Mouse (Mus musculus): ENCODE measurements at regions not wholly inside any gene's neighbourhood (a gene's known extent, or its start where the extent isn't known, plus 50 kb on each side); places are given as distances from the start of the nearest gene placed in this dataset.

- no peak for DNase-seq
Observed at GRCm38 (mm10) chr12:28176016-28176415, 376.2 kb downstream of the Dcdc2c start.

DNA sequence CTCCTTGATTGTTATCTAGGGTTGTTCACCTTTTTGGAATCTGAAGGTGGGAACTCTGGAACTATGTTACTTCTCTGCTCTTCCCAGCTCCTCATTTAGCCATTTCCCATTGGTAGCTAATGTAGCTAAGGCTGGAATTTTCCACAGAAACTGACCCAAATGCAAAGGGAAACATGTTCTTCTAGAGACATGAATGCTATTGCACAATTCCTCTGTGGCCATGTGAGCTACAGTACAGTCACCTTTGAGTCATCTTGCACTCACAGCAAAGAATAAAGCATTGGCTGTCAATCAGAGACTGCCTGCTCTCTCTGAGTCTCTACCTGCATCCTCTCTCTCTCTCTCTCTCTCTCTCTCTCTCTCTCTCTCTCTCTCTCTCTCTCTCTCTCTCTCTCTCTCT is 378.1 kb downstream of the Dcdc2c start:
- DNase-seq: no peak

GRCm38 (mm10) chr12:28158786-28159185 is 393.4 kb downstream of the Dcdc2c start:
- DNase-seq: no peak

DNA sequence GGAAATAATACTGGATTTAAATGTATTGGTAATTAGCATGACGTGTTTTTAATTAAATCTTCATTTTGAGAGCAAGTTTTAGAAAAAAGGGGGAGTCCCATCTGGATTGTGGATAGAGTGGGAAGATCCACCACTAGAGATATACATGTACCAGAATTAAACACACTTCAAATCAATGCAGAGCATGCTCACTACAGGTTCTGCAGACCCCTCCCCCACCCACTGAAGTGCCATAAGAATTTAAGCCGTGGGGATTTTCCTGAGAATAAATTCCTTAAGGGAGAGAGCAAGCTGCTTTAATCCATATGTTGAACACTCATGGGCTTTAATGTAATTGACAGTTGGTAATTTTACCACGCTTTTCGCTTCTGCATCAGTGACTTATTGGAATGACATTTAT is 401.4 kb downstream of the Dcdc2c start:
- DNase-seq: no peak

DNA sequence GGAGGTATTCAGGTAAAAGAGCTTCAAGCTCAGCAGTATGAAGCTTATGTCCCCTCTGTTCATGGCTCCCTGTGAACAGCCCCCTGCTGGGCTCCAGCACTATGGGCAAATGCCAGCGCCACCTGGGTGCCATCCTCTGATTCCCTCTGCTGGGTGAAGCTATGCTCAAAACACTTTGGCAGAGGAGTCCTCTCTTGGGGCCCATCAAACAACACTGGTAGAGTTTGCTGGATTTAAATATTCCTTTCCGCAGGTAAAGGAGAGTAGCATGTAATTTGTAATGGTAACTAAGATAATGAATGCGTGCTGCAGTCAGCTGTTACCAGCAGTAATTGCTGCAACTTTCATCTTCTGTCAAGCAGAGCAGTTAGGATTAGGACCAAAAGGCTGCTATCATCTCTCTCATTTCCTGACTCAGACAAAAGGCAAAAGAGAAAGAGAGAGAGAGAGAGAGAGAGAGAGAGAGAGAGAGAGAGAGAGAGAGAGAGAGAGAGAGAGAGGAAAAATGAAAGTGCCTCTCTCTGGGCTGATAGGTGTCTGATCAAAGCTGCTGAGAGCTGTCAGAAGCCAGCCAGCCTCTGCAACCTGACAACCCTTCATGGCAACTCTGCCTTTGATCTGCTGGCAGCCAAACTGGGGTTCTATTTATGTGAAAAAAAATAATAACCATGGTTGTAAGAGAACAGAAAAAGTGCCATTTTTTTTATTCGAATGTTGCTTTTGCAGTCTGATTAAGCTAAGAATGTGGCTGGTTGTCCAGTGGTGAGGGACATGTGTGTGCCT is 416.2 kb downstream of the Dcdc2c start:
- DNase-seq: no peak

DNA sequence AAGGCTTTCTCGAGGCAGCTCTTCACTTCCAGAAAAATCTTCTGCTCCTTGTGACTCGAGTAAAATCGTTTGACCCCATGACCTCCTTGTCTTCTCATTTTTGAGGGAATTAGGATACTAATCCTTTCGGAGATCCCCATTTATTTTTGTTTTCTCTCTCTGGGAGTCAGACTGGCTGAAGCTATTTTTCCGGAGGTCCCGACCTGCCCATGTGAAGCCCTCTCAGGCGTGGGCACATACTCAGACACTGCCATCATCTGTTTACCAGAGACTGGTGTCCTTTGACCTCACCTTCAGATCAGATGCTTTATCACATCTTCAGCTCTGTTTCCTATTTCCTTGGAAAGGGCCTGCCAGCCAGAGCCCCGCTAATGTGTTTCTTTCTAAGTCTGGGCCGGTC is 429.4 kb downstream of the Dcdc2c start:
- DNase-seq: no peak

DNA sequence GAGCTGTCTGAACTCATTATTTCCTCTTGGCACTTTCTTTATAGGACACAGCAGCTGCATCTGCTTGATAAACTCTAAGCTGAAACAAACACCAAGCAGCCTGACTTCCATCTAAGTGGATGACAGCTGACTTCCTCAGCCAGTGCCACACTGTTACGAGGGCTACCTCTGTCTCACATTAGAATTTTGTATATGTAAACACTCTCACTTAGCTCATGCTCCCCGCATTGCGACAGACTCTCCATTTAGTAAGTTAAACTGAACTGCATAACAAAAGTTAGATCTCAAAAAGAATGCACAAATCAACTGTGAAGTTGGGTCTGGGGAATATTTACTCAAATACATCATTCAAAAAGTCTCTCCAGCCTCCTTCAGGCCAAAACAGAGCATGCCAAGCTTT is 432.1 kb downstream of the Dcdc2c start:
- no peak for DNase-seq

- DNase-seq: no peak
Observed at GRCm38 (mm10) chr12:28090673-28091072, 461.5 kb downstream of the Dcdc2c start.

DNA sequence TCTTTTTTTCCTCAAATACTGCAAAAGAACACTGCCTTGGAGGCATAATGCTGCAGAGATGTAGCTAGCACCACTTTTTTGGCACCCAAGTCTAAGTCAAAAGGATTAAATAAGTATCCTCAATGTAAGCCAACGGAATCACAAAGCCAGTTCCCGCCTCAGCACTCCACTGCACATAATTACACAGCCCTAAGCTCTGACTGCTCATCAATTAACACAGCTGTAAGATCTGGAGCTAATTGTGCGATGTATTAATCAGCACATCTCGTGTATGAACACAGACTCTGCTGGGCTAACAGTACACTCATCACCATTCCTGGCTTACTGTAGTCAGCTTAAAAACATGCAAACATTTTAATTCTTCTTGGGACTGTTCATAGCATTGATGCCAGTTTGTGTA is 466.7 kb downstream of the Dcdc2c start:
- DNase-seq: no peak

DNA sequence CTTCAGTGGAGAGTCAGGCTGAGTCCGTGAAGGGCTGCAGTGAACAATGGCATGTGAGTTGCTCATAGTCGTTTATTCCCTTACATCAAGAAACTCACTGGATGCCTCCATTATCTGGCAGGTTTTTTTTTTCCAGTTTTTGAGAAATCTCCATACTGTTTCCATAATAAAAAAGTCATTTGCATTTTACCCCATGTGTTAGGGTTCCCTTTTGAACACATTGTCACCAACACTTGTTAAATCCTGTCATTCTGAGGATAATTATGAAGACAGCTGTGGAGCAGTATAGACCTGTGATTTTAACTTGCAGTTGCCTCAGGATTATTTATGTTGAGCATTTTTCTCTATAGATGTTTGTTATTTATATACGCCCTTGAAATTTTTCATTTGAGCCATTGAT is 475.6 kb downstream of the Dcdc2c start:
- DNase-seq: no peak

- no peak for DNase-seq
Observed at GRCm38 (mm10) chr12:28068584-28068983, 483.6 kb downstream of the Dcdc2c start.

DNA sequence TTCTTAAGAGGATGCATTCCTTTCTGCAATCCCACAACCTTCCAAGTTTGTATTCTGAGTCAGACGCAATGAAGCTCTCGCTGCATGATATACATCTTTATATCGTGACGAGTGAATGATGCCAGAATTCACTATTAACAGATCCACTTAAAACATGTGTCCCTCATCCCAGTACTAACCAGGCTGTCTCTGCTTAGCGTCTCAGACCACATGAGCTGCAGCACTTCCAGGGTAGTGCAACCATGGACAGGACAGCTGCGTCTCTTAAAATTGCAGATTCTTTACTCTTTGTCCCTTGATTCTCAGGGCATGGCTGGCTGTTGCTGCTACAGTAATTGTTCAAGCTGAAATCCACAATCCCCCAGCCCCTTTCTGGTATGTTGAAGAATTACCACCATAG is 491.9 kb downstream of the Dcdc2c start:
- DNase-seq: no peak

DNA sequence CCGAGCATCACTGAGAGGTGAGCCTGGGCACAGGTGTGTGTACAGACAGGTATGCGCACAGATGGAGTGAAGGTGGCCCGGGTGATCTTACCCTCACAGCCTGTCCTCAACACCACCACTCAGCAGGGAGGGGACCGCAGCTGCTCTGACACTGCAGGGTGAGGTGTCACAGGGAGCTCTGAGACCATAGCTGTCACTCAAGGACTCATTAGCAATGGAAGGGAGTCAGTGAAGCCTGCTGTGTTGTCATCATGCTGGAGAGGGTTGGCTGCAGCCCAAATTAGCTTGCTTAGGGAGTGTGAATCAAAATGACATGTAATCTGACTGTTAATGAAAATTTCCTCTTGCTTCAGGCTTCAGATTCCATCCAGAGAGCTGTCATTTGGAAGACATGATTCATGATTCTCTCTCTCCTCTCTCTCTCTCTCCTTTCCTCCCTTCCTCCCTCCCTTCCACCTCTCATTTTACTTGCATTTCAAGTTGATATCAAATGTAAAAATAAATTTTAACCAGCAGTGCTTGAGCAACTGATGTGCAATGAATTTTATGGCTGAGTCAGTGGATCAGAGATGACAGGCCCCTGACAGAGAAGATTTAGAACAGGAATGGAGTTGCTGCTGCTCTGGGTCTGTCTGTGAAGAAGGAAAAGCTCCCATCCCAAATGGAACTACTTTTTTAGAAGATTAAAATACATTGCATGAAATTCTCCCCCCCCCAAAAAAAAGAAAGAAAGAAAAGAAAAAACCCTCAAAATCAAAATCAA is 496.5 kb downstream of the Dcdc2c start:
- peak; percentile 8 for DNase-seq

DNA sequence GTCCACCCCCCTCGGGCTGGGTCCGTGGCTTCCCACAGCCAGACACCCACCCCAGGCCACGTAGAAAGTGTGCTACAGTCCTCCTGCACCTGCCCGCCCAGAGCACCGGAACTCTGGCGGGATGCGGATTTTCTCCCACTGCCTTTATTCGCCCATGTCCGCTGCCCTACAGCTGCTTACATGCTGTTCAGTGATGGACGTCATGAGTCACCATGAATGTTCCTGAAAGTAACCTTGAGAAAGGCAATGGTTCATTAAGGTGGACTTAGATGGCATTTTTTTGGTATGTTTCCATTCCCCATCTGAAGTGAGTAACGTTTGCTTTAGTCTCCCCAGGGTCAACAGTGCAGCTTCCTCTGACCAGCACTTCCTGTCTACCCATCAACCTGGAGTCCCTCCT is 497.8 kb downstream of the Dcdc2c start:
- no peak for DNase-seq

- no peak for DNase-seq
Observed at GRCm38 (mm10) chr12:28047989-28048388, 504.2 kb downstream of the Dcdc2c start.

DNA sequence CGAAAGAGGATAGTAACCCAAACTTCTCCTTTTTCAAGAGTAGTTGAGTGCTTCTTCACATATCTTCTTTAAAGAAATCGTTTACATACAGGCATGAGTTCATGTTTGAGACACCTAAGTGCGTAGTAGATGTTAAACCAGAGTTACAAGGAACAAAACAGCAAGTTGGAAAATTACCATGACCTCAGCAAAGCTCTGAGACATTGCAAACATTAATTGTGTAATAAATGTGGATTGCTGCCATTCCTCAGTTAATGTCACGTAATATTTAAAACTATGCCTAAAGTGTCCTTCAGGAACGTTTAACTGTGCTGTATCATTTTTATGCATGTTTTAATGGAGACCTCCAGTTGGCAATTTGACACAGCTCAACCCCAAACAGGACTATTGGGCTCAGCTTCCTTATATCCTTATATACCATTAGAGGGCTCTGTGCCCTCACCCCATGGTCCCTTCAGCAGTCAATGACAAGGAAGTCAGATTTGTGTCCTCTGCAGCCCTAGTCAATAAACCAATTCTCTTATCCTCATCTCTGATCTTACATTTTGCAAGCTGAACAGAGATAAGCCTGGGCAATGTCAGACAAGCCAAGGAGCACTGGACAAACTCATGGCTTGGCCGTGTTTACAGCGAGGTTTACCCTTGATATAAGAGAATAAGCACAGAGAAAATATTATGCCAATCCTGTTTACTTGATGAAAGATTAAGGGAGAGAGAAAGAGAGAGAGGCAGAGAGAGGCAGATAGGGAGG is 513.9 kb downstream of the Dcdc2c start:
- DNase-seq: no peak

- no peak for DNase-seq
Observed at GRCm38 (mm10) chr12:27999170-27999569, 553.0 kb downstream of the Dcdc2c start.

- DNase-seq: no peak
Observed at GRCm38 (mm10) chr12:27992152-27992551, 560.0 kb downstream of the Dcdc2c start.

DNA sequence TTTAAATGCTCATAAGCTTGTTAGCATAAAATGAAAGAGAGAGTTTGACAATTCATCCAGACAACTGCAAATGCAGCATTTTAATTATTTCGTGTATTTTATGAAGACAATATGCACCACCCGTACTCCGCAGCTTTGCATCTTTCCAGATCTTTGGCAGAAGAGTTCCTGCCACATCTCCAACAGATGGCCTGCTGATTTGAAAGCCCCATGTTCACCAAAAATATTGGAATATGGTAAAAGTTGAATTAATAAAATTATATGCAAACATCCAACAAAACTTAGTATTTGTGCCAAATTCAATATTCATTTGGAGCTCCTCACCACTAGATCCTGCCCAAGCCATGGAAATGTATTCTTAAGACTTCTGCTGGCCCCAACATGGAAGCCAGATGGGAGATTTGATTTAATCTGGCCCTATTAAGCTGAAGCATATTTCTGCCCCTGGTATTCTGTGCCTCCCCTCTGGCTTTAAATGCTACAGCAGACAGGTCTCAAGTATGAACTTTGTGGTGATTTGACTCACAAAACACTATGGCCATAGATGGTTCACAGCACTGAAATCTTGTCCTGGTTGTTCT is 567.8 kb downstream of the Dcdc2c start:
- no peak for DNase-seq

GRCm38 (mm10) chr12:27978257-27978931 is 573.8 kb downstream of the Dcdc2c start:
- no peak for DNase-seq

DNA sequence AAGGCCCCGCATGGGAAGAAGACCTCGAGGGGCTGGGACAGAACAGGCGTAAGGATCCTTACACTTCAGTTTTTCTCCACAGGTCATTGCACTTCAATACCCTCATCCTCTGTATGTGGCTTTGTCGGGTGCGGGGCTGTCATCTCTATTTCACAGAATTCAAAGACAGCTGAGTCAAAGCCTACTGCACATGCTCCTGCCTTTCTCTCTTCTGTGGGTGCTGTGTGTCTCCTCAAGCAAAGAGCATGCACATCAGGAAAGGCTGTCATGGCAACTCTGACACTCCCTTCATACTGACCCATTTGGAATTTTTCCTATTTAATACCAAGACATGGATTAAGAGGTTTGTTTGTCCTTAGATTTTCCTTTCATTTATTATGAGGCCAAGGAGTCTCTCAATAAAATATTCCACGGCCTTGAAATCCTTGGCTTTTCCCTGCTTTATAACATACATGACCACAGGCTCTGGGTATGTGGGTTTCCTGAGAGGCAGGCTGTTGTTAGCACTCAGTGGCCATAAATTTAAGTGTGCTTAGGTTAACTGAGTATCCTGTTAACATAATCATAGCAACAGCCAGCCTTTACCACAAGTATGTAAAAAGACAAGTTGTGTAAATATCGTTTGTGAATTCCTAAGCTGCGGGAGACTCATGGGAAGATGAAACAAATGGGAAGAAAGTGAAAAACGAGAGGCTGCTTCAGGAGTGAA is 574.5 kb downstream of the Dcdc2c start:
- DNase-seq: no peak

DNA sequence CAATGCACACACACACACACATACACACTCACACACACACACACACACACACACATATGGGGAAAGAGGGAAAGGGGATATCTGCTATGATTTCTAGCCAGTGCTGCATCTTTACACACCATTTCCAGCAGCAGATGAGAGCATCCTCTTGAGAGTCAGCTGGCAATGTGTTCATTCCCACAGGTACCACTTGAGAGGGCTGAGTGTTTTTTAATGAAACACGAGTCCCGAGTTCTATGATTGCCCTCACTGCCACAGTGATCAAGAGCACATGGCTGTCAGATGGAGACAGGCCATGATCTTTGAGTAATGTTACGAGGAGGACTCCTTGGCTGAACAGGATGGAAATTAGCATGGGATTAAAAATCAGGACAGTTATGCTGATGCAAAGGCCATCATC is 589.3 kb downstream of the Dcdc2c start:
- no peak for DNase-seq

All from heart, postnatal 4 days (tissue).